Mouse (Mus musculus): ENCODE results near the gene Fzd5.

Gene Fzd5

GRCm38 (mm10) chr1:64684440-64684839 is 53.1 kb downstream of the Fzd5 start:
- no peak for DNase-seq (ENCODE audit: low read depth, low spot score)

DNA sequence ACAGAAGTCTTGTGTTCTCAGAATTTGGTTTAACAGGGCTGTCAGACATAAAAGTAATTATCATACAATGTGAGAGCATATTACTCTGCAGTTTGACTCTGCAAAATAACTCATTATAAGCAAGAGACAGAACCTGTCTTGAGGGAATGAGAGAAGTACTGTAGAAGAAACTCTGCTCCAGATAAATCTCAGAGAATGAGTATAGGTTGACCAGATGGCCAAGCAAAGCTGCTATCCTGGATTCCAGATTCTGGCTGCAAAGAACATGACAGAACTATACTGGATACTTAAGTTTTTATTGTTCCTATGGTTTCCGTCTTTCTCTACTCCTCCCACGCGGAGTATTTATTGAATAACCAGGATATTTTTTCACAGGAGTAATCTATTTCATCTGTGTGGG is 54.5 kb downstream of the Fzd5 start:
- no peak for DNase-seq (ENCODE audit: low read depth, low spot score)

DNA sequence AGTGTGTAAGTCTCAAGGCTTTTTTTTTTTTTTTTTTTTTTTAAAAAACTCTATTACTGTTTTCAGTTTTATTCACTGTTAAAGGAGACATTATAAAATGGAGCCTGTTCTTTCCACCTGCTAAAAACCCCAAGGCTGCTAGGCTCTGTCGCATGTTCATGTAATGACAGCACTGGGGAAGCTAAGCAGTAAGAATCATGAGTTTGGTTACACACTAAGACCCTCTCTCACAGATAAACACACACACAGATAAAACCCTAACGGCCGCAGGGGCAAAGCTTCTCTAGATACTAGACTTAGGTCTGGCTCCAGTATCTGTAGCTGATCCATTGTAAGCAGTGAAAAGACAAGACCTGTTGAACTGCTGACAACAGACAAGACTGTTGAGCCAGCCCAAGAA is 56.1 kb downstream of the Fzd5 start:
- no peak for DNase-seq (ENCODE audit: low read depth, low spot score)

Data from retina, postnatal 7 days (tissue).